Comparison of ENCODE assay signal across 26 mouse cellular contexts in the genomic region with DNA sequence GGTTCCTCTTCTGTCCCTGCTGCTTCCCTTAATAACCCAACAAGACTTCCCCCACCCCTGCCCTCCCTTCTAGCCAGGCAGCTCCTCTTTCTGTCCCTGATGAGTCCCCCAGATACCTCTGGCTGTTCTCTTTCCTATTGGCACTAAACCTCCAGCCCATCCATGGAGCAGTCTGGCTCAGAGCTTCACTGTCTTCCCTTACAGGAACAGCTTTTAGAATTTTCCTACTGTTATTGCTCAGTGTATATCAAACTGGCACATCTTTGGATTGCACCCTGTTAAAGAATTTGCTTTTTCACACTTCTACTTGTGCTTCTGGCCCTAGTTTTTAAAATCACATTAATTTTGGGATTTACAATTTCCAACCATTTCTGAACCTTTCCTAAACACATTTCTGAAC.
"Had no signal": no experiment of that assay in that cellular context is flagged by ENCODE, and none has a peak within 500 bp of the region (broad histone marks: within the 10 kb centered on the region; RNA-seq: fewer than 3 reads in every experiment).

No protein-coding gene starts in this region.

- H3K27ac ChIP-seq: gastrocnemius, adult 2 months; heart, embryonic 10.5 days; hindbrain, embryonic 10.5 days; hindbrain, embryonic 12.5 days; hindbrain, embryonic 14.5 days; layer of hippocampus, adult 2 months; left cerebral cortex, adult 2 months; limb, embryonic 13.5 days; liver, embryonic 13.5 days; liver, embryonic 15.5 days had no signal

- H3K36me3 ChIP-seq: heart, embryonic 10.5 days; heart, embryonic 12.5 days; hindbrain, embryonic 10.5 days; hindbrain, embryonic 12.5 days; limb, embryonic 13.5 days; liver, embryonic 13.5 days; liver, embryonic 15.5 days had no signal

- DNase-seq: gastrocnemius, adult 2 months; gastrocnemius, postnatal 10 days; gastrocnemius, postnatal 25 days; heart, adult 18-20 months; heart, postnatal 10 days; heart, postnatal 4 days; kidney, adult 18-20 months; kidney, adult 8-10 months; kidney, postnatal 10 days; kidney, postnatal 25 days; kidney, postnatal 4 days; liver; liver, embryonic 13.5 days; liver, postnatal 0 days had no signal

- H3K27me3 ChIP-seq: heart, embryonic 12.5 days; hindbrain, embryonic 12.5 days; limb, embryonic 13.5 days; liver, embryonic 13.5 days; liver, embryonic 15.5 days had no signal

- ATAC-seq: hindbrain, embryonic 16.5 days; inflammation-experienced regulatory T-cells, adult 6 months; intestine, postnatal 0 days; liver, postnatal 0 days had no signal

- H3K4me2 ChIP-seq: heart, embryonic 12.5 days; hindbrain, embryonic 12.5 days; hindbrain, embryonic 14.5 days; limb, embryonic 13.5 days; liver, embryonic 13.5 days; liver, embryonic 15.5 days had no signal

- H3K9me3 ChIP-seq: liver, embryonic 13.5 days; liver, embryonic 15.5 days had no signal

- H3K4me1 ChIP-seq: heart, embryonic 10.5 days; heart, embryonic 12.5 days; hindbrain, embryonic 10.5 days; hindbrain, embryonic 12.5 days; limb, embryonic 13.5 days; liver, embryonic 13.5 days; liver, embryonic 15.5 days had no signal

- H3K9ac ChIP-seq: heart, embryonic 12.5 days; hindbrain, embryonic 12.5 days; hindbrain, embryonic 14.5 days; limb, embryonic 13.5 days; liver, embryonic 13.5 days; liver, embryonic 15.5 days; liver, postnatal 0 days had no signal

- H3K4me3 ChIP-seq: gastrocnemius, adult 2 months; heart, embryonic 10.5 days; heart, embryonic 12.5 days; hindbrain, embryonic 10.5 days; hindbrain, embryonic 12.5 days; layer of hippocampus, adult 2 months; left cerebral cortex, adult 2 months; limb, embryonic 13.5 days; liver, embryonic 13.5 days; liver, embryonic 15.5 days had no signal
